Mouse (Mus musculus) liver, adult 2 months (tissue): Measurements from ENCODE around the gene Hrct1.

Experiments used
- CTCF ChIP-seq: fragments of 200-500 bp; IDR thresholded peaks from 2 replicates; pipeline ENCODE4 v1.5.1; 2011; ENCODE audit warnings: low read depth, low read length, control low read depth
- POLR2A ChIP-seq: fragments of 200-500 bp; IDR thresholded peaks from 2 replicates; pipeline ENCODE4 v1.6.1; 2011; ENCODE audit warnings: low read length, control low read depth; ENCODE audit not compliant: insufficient read depth; ENCODE audit errors: extremely low read depth

DNA sequence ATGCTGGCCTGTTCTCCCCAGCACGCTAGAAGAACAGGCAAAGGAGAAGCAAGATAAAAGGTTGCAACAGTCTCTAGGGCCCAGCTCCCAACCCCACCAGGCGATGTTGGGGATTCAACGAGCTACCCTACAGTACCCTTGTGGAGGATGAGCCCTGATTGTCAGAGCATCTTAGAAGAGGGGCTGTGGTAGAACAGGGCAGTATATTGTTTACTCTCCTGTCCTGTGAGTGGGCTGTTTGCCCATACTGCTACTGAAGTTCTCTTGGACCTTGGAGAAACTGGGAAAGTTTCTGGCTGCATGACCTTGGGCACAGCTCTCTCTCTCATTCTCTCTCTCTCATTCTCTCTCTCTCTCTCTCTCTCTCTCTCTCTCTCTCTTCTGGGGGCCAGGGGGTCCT is 2.1 kb downstream of the Hrct1 start:
- TF ChIP-seq CTCF (no peak), POLR2A (no peak)
